Mouse (Mus musculus): ENCODE results near the gene Cela3b. TPM values are rescaled to one million over a fixed set of nuclear protein-coding genes. Genes with fewer than 3 reads are reported as not detected.

Cela3b gene
- polyA plus RNA-seq, 1 experiment from 2014 or later = not detected

GRCm38 (mm10) chr4:137396641-137397525 lies 33.5 kb downstream of the Cela3b start:
- no peaks in the 10 kb centered on the region for H3K4me1 ChIP-seq
- no peaks in the 10 kb centered on the region for H3K27me3 ChIP-seq (replicated peaks)
- WGBS = 82% methylated on average over 15 of the region's 15 CpGs
- H3K27ac ChIP-seq = no peak overlapping the region
- H3K4me3 ChIP-seq = no peak overlapping the region
- H3K9me3 ChIP-seq = 0 out of 2 replicates have a peak, but pooled peaks cover 4% of the 10 kb centered on the region
- no peaks in the 10 kb centered on the region for H3K36me3 ChIP-seq
- H3K4me2 ChIP-seq (replicated peaks) = no peak overlapping the region
- no peak overlapping the region for H3K9ac ChIP-seq
- no peak for ATAC-seq (ENCODE audit: low FRiP score, low read depth)

- Histone ChIP-seq H3K4me2 (replicated peaks) (no peak overlapping the region), H3K4me3 (no peak overlapping the region), H3K9ac (peak overlapping the region; percentile 4; the same call in 1 of the 2 replicates), H3K36me3 (0 out of 2 replicates have a peak, but pooled peaks cover 3% of the 10 kb centered on the region), H3K27ac (no peak overlapping the region), H3K9me3 (0 out of 2 replicates have a peak, but pooled peaks cover 4% of the 10 kb centered on the region), H3K4me1 (peaks cover 6% of the 10 kb centered on the region; the same call in 1 of the 2 replicates), H3K27me3 (replicated peaks) (no peaks in the 10 kb centered on the region)
- ATAC-seq (ENCODE audit: low FRiP score, low read depth) = no peak
- 68% methylated on average over 9 of the region's 9 CpGs for WGBS
Measured at GRCm38 (mm10) chr4:137393378-137394135, 36.8 kb downstream of the Cela3b start.

- peaks cover 6% of the 10 kb centered on the region; the same call in 1 of the 2 replicates for H3K4me1 ChIP-seq
- 0 out of 2 replicates have a peak, but pooled peaks cover 4% of the 10 kb centered on the region for H3K9me3 ChIP-seq
- no peak overlapping the region for H3K4me3 ChIP-seq
- H3K9ac ChIP-seq = no peak overlapping the region
- 0 out of 2 replicates have a peak, but pooled peaks cover 3% of the 10 kb centered on the region for H3K36me3 ChIP-seq
- no peak for ATAC-seq (ENCODE audit: low FRiP score, low read depth)
- WGBS = 89% methylated on average over 9 of the region's 9 CpGs
- no peaks in the 10 kb centered on the region for H3K27me3 ChIP-seq (replicated peaks)
- no peak overlapping the region for H3K4me2 ChIP-seq (replicated peaks)
- H3K27ac ChIP-seq = no peak overlapping the region
Measured at GRCm38 (mm10) chr4:137392874-137393273, 37.5 kb downstream of the Cela3b start.

GRCm38 (mm10) chr4:137391287-137391686 lies 39.1 kb downstream of the Cela3b start:
- Histone ChIP-seq H3K9ac (no peak overlapping the region), H3K4me2 (replicated peaks) (no peak overlapping the region), H3K36me3 (0 out of 2 replicates have a peak, but pooled peaks cover 3% of the 10 kb centered on the region), H3K27me3 (replicated peaks) (no peaks in the 10 kb centered on the region), H3K27ac (no peak overlapping the region), H3K9me3 (0 out of 2 replicates have a peak, but pooled peaks cover 4% of the 10 kb centered on the region), H3K4me3 (no peak overlapping the region), H3K4me1 (peaks cover 16% of the 10 kb centered on the region; the same call in 1 of the 2 replicates)
- ATAC-seq (ENCODE audit: low FRiP score, low read depth) = no peak
- WGBS = 94% methylated on average over 3 of the region's 3 CpGs

- Histone ChIP-seq H3K9me3 (no peaks in the 10 kb centered on the region), H3K4me3 (no peak overlapping the region), H3K27me3 (replicated peaks) (no peaks in the 10 kb centered on the region), H3K4me1 (peaks cover 16% of the 10 kb centered on the region; the same call in 1 of the 2 replicates), H3K36me3 (0 out of 2 replicates have a peak, but pooled peaks cover 3% of the 10 kb centered on the region), H3K4me2 (replicated peaks) (no peak overlapping the region), H3K9ac (no peak overlapping the region), H3K27ac (no peak overlapping the region)
- ATAC-seq (ENCODE audit: low FRiP score, low read depth) = no peak
- 89% methylated on average over 4 of the region's 4 CpGs for WGBS
Measured at GRCm38 (mm10) chr4:137390196-137390595, 40.1 kb downstream of the Cela3b start.

GRCm38 (mm10) chr4:137388983-137389382 lies 41.4 kb downstream of the Cela3b start:
- no peak for ATAC-seq (ENCODE audit: low FRiP score, low read depth)
- Histone ChIP-seq H3K4me1 (peaks cover 16% of the 10 kb centered on the region; the same call in 1 of the 2 replicates), H3K36me3 (0 out of 2 replicates have a peak, but pooled peaks cover 3% of the 10 kb centered on the region), H3K9ac (0 out of 2 replicates have a peak overlapping the region, but pooled peaks have one; percentile 78), H3K4me2 (replicated peaks) (peak overlapping the region; percentile 85), H3K27me3 (replicated peaks) (no peaks in the 10 kb centered on the region), H3K27ac (no peak overlapping the region), H3K9me3 (no peaks in the 10 kb centered on the region), H3K4me3 (peak overlapping the region; percentile 83)
- WGBS = 49% methylated on average over 6 of the region's 6 CpGs

GRCm38 (mm10) chr4:137388059-137388794 lies 42.1 kb downstream of the Cela3b start:
- H3K36me3 ChIP-seq = 0 out of 2 replicates have a peak, but pooled peaks cover 3% of the 10 kb centered on the region
- peak overlapping the region; percentile 72 for H3K27ac ChIP-seq
- peak; percentile 90 for ATAC-seq (ENCODE audit: low FRiP score, low read depth)
- H3K27me3 ChIP-seq (replicated peaks) = no peaks in the 10 kb centered on the region
- peak overlapping the region; percentile 78 for H3K9ac ChIP-seq
- H3K4me3 ChIP-seq = peak overlapping the region; percentile 83
- WGBS = under 1% methylated on average over 46 of the region's 46 CpGs
- no peaks in the 10 kb centered on the region for H3K9me3 ChIP-seq
- H3K4me1 ChIP-seq = peaks cover 16% of the 10 kb centered on the region; the same call in 1 of the 2 replicates
- H3K4me2 ChIP-seq (replicated peaks) = peak overlapping the region; percentile 85

- Histone ChIP-seq H3K27me3 (replicated peaks) (no peaks in the 10 kb centered on the region), H3K9me3 (no peaks in the 10 kb centered on the region), H3K4me1 (peaks cover 16% of the 10 kb centered on the region; the same call in 1 of the 2 replicates), H3K9ac (peak overlapping the region; percentile 78), H3K4me2 (replicated peaks) (peak overlapping the region; percentile 85), H3K27ac (peak overlapping the region; percentile 72), H3K4me3 (peak overlapping the region; percentile 83), H3K36me3 (0 out of 2 replicates have a peak, but pooled peaks cover 3% of the 10 kb centered on the region)
- no peak; the same call in 1 of the 2 replicates for ATAC-seq (ENCODE audit: low FRiP score, low read depth)
- WGBS = 2% methylated on average over 20 of the region's 20 CpGs
Measured at GRCm38 (mm10) chr4:137387482-137388058, 42.8 kb downstream of the Cela3b start.

GRCm38 (mm10) chr4:137380702-137381605 lies 49.4 kb downstream of the Cela3b start:
- Histone ChIP-seq H3K9ac (no peak overlapping the region), H3K27ac (no peak overlapping the region), H3K9me3 (no peaks in the 10 kb centered on the region), H3K27me3 (replicated peaks) (no peaks in the 10 kb centered on the region), H3K4me1 (no peaks in the 10 kb centered on the region; the same call in 1 of the 2 replicates), H3K4me2 (replicated peaks) (0 out of 2 replicates have a peak overlapping the region, but pooled peaks have one; percentile 9), H3K36me3 (no peaks in the 10 kb centered on the region), H3K4me3 (no peak overlapping the region)
- ATAC-seq (ENCODE audit: low FRiP score, low read depth) = no peak
- WGBS = 29% methylated on average over 15 of the region's 16 CpGs

GRCm38 (mm10) chr4:137379713-137380255 lies 50.6 kb downstream of the Cela3b start:
- ATAC-seq (ENCODE audit: low FRiP score, low read depth) = no peak
- H3K27ac ChIP-seq = no peak overlapping the region
- no peak overlapping the region for H3K4me2 ChIP-seq (replicated peaks)
- H3K9ac ChIP-seq = no peak overlapping the region
- no peaks in the 10 kb centered on the region for H3K36me3 ChIP-seq
- H3K4me3 ChIP-seq = no peak overlapping the region
- H3K27me3 ChIP-seq (replicated peaks) = no peaks in the 10 kb centered on the region
- no peaks in the 10 kb centered on the region; the same call in 1 of the 2 replicates for H3K4me1 ChIP-seq
- no peaks in the 10 kb centered on the region for H3K9me3 ChIP-seq
- WGBS = 91% methylated on average over 10 of the region's 10 CpGs
